Mouse (Mus musculus) bone marrow, adult 2 months (tissue): ENCODE measurements at regions not wholly inside any gene's neighbourhood (a gene's known extent, or its start where the extent isn't known, plus 50 kb on each side); places are given as distances from the start of the nearest gene placed in this dataset.

Experiments used
- H3K27ac ChIP-seq: fragments of 200-500 bp; 2 replicates; pipeline ENCODE4 v1.5.1; 2012; ENCODE audit warnings: low read depth, mild to moderate bottlenecking, control low read depth, inconsistent platforms, low read length; ENCODE audit not compliant: control insufficient read depth, poor library complexity, insufficient read depth
- H3K4me1 ChIP-seq: fragments of 200-500 bp; 2 replicates; pipeline ENCODE4 v1.6.1; 2011; ENCODE audit warnings: low read length; ENCODE audit not compliant: control insufficient read depth, insufficient read depth
- H3K4me3 ChIP-seq: fragments of 200-500 bp; replicated peaks from 2 replicates; pipeline ENCODE3; 2011; ENCODE audit warnings: mild to moderate bottlenecking, low read depth, low read length, control low read depth; ENCODE audit not compliant: control insufficient read depth
- CTCF ChIP-seq: fragments of 200-500 bp; IDR thresholded peaks from 2 replicates; pipeline ENCODE4 v1.5.1; 2011; ENCODE audit warnings: low read length, control low read depth; ENCODE audit not compliant: control insufficient read depth, insufficient read depth
- POLR2A ChIP-seq: fragments of 200-500 bp; IDR thresholded peaks from 2 replicates; pipeline ENCODE4 v1.6.1; 2011; ENCODE audit warnings: low read depth, mild to moderate bottlenecking, control low read depth, low read length, borderline replicate concordance; ENCODE audit not compliant: control insufficient read depth
- WGBS: fragments of 180-500 bp; shearing (Covaris S2); methylation state at CpG from one replicate; pipeline ENCODE4 v1.1.7; 2018; 5-methylcytosine and 5-hydroxymethylcytosine counted together

GRCm38 (mm10) chr5:75762374-75762773 is 187.7 kb downstream of the Kit start:
- TF ChIP-seq CTCF: no peak
- TF ChIP-seq POLR2A: no peak
- Histone ChIP-seq H3K4me1 (no peaks in the 10 kb centered on the region; the same call in 1 of the 2 replicates), H3K27ac (no peak overlapping the region), H3K4me3 (no peak overlapping the region)
- WGBS: 48% methylated on average over 6 of the region's 6 CpGs

- no peak overlapping the region for H3K27ac ChIP-seq
- no peaks in the 10 kb centered on the region; the same call in 1 of the 2 replicates for H3K4me1 ChIP-seq
- no peak overlapping the region for H3K4me3 ChIP-seq
- WGBS: 42% methylated on average over 11 of the region's 11 CpGs
- TF ChIP-seq CTCF (no peak), POLR2A (no peak)
Measured at GRCm38 (mm10) chr5:75761459-75762310, 187.0 kb downstream of the Kit start.

GRCm38 (mm10) chr5:75756168-75756567 is 181.5 kb downstream of the Kit start:
- Histone ChIP-seq H3K4me1 (no peaks in the 10 kb centered on the region; the same call in 1 of the 2 replicates), H3K27ac (no peak overlapping the region), H3K4me3 (no peak overlapping the region)
- 20% methylated on average over 7 of the region's 7 CpGs for WGBS
- TF ChIP-seq POLR2A (no peak), CTCF (no peak)

GRCm38 (mm10) chr5:75754356-75754755 is 179.6 kb downstream of the Kit start:
- WGBS: 65% methylated on average over 7 of the region's 7 CpGs
- no peak for TF ChIP-seq POLR2A
- TF ChIP-seq CTCF: no peak
- no peaks in the 10 kb centered on the region; the same call in 1 of the 2 replicates for H3K4me1 ChIP-seq
- no peak overlapping the region for H3K27ac ChIP-seq
- no peak overlapping the region for H3K4me3 ChIP-seq

GRCm38 (mm10) chr5:75745311-75745710 is 170.6 kb downstream of the Kit start:
- Histone ChIP-seq H3K4me1 (no peaks in the 10 kb centered on the region), H3K4me3 (no peak overlapping the region), H3K27ac (no peak overlapping the region)
- 82% methylated on average over 9 of the region's 9 CpGs for WGBS
- no peak for TF ChIP-seq POLR2A
- no peak for TF ChIP-seq CTCF

GRCm38 (mm10) chr5:75744475-75745045 is 169.8 kb downstream of the Kit start:
- TF ChIP-seq CTCF (no peak), POLR2A (no peak)
- WGBS: 14% methylated on average over 6 of the region's 6 CpGs
- H3K4me3 ChIP-seq: no peak overlapping the region
- H3K4me1 ChIP-seq: no peaks in the 10 kb centered on the region
- no peak overlapping the region for H3K27ac ChIP-seq

GRCm38 (mm10) chr5:75739336-75739735 is 164.6 kb downstream of the Kit start:
- WGBS: 77% methylated on average over 8 of the region's 8 CpGs
- Histone ChIP-seq H3K4me3 (no peak overlapping the region), H3K27ac (no peak overlapping the region), H3K4me1 (no peaks in the 10 kb centered on the region)
- no peak for TF ChIP-seq CTCF

GRCm38 (mm10) chr5:75738445-75738844 is 163.7 kb downstream of the Kit start:
- Histone ChIP-seq H3K27ac (no peak overlapping the region), H3K4me3 (no peak overlapping the region), H3K4me1 (no peaks in the 10 kb centered on the region)
- WGBS: 85% methylated on average over 2 of the region's 2 CpGs
- TF ChIP-seq CTCF: no peak
- TF ChIP-seq POLR2A: no peak
